Mouse (Mus musculus) liver, embryonic 14.5 days (tissue): ENCODE data around the gene Tldc2.

Source experiments
- CTCF ChIP-seq: IDR thresholded peaks from 2 replicates; pipeline ENCODE4 v1.5.1; 2016; ENCODE audit warnings: antibody characterized with exemption, low read depth, control low read depth
- EP300 ChIP-seq: IDR thresholded peaks from 2 replicates; pipeline ENCODE4 v1.6.1; 2016; ENCODE audit warnings: antibody characterized with exemption, low read depth

DNA sequence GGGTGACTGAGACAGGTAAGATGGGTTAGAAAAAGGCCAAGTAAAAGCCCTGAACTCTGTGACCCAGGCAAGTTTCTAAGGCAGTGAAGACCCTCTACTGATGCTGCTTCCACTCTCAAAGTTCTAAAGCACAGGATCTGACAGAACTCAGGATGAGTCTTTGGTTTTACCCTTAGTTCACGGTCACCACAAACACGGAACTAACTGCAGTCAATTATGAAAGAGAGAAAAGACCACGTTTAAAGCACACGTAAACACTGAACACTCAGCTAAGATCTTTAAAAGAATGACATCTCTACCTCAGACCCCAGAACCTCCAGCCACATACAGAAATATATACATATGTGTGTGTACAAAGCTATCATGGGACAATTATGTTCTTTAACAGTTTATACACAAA is 42.2 kb downstream of the Tldc2 start:
- no peak for TF ChIP-seq CTCF
- no peak for TF ChIP-seq EP300
